Mouse (Mus musculus): ENCODE measurements around the gene Rcor3. TPM values are rescaled to one million over a fixed set of nuclear protein-coding genes. Genes with fewer than 3 reads are reported as not detected.

Rcor3 gene
- polyA plus RNA-seq, 1 experiment from 2014 or later, result 29.9 TPM

GRCm38 (mm10) chr1:192068188-192068587 lies 69.7 kb downstream of the Rcor3 start:
- H3K9ac ChIP-seq (ENCODE audit: low read depth, low read length), result no peak overlapping the region
- H3K4me3 ChIP-seq (replicated peaks; ENCODE audit: low read depth, low read length), result no peak overlapping the region
- H3K4me1 ChIP-seq (replicated peaks; ENCODE audit: insufficient read depth, low read length), result peaks cover 14% of the 10 kb centered on the region
- peaks cover 40% of the 10 kb centered on the region; the same call in 1 of the 2 replicates for H3K36me3 ChIP-seq (ENCODE audit: insufficient read depth, low read length)
- TF ChIP-seq CTCF (IDR thresholded peaks at IDR 0.05; ENCODE audit: low read depth), result no peak
- H3K27me3 ChIP-seq (ENCODE audit: insufficient read depth, low read length), result no peaks in the 10 kb centered on the region
- no peaks in the 10 kb centered on the region for H3K9me3 ChIP-seq (replicated peaks; ENCODE audit: low read length)
- H3K27ac ChIP-seq, result no peak overlapping the region
- ATAC-seq (replicated peaks; ENCODE audit: low FRiP score, low read depth), result no peak
- DNase-seq (ENCODE audit: low spot score), result no peak
- WGBS, result 39% methylated on average over 2 of the region's 2 CpGs
- H3K4me2 ChIP-seq (ENCODE audit: low read length), result no peak overlapping the region

DNA sequence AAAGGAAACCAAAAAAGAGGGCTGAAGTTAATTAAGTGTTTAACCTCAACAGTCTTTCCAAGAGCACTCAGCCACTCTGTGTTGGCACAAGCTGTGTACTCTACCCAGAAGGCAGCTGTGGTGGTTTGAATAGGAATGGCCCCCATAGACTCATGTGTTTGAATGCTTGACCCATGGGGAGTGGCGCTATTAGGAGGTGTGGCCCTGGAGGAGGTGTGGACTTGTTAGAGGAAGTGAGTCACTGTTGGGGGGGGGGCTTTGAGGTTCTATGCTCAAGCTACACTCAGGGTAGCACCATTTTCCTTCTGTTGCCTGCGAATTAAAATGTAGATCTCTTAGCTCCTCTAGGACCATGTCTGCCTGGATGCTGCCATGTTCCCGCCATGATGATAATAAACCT lies 70.9 kb downstream of the Rcor3 start:
- no peak overlapping the region for H3K27ac ChIP-seq
- H3K4me2 ChIP-seq (ENCODE audit: low read length), result no peak overlapping the region
- H3K27me3 ChIP-seq (ENCODE audit: insufficient read depth, low read length), result no peaks in the 10 kb centered on the region
- no peak for DNase-seq (ENCODE audit: low spot score)
- peaks cover 46% of the 10 kb centered on the region; the same call in 1 of the 2 replicates for H3K36me3 ChIP-seq (ENCODE audit: insufficient read depth, low read length)
- no peak for TF ChIP-seq CTCF (IDR thresholded peaks at IDR 0.05; ENCODE audit: low read depth)
- no peak overlapping the region for H3K4me3 ChIP-seq (replicated peaks; ENCODE audit: low read depth, low read length)
- no peak overlapping the region for H3K9ac ChIP-seq (ENCODE audit: low read depth, low read length)
- 96% methylated on average over 3 of the region's 3 CpGs for WGBS
- ATAC-seq (replicated peaks; ENCODE audit: low FRiP score, low read depth), result no peak
- H3K9me3 ChIP-seq (replicated peaks; ENCODE audit: low read length), result no peaks in the 10 kb centered on the region
- H3K4me1 ChIP-seq (replicated peaks; ENCODE audit: insufficient read depth, low read length), result peaks cover 14% of the 10 kb centered on the region

GRCm38 (mm10) chr1:192063209-192063946 lies 74.5 kb downstream of the Rcor3 start:
- no peaks in the 10 kb centered on the region for H3K27me3 ChIP-seq (ENCODE audit: insufficient read depth, low read length)
- no peaks in the 10 kb centered on the region for H3K4me1 ChIP-seq (replicated peaks; ENCODE audit: insufficient read depth, low read length)
- ATAC-seq (replicated peaks; ENCODE audit: low FRiP score, low read depth) (no peak), DNase-seq (ENCODE audit: low spot score) (no peak)
- WGBS, result 95% methylated on average over 8 of the region's 8 CpGs
- H3K9me3 ChIP-seq (replicated peaks; ENCODE audit: low read length), result no peaks in the 10 kb centered on the region
- H3K4me2 ChIP-seq (ENCODE audit: low read length), result no peak overlapping the region
- no peak overlapping the region for H3K9ac ChIP-seq (ENCODE audit: low read depth, low read length)
- no peak overlapping the region for H3K4me3 ChIP-seq (replicated peaks; ENCODE audit: low read depth, low read length)
- no peak overlapping the region for H3K27ac ChIP-seq
- TF ChIP-seq CTCF (IDR thresholded peaks at IDR 0.05; ENCODE audit: low read depth), result peak; percentile 46; the same call in 1 of the 2 replicates
- H3K36me3 ChIP-seq (ENCODE audit: insufficient read depth, low read length), result peaks cover 54% of the 10 kb centered on the region; the same call in 1 of the 2 replicates

DNA sequence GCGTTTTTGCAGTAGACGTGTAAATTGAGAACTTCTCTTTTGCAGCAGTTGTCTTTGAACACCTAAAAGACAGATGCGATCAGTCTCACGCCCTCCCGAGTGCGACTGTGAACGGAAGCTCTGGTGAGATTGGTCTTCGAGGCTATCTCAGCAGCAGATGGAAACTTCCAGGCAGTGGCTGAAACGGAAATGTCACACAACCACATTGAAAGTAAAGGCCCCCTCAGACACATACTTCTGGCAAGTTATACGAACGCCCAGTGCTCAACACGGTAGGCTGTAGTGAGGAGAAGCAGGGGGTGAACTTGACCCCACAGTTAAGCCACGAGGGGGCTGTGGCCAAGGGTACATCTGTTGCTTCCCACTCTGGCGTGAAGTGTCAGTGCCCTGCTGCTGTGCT lies 75.2 kb downstream of the Rcor3 start:
- no peak overlapping the region for H3K4me2 ChIP-seq (ENCODE audit: low read length)
- ATAC-seq (replicated peaks; ENCODE audit: low FRiP score, low read depth) (no peak), DNase-seq (ENCODE audit: low spot score) (no peak)
- no peak for TF ChIP-seq CTCF (IDR thresholded peaks at IDR 0.05; ENCODE audit: low read depth)
- H3K4me3 ChIP-seq (replicated peaks; ENCODE audit: low read depth, low read length), result no peak overlapping the region
- WGBS, result 69% methylated on average over 14 of the region's 14 CpGs
- no peak overlapping the region for H3K27ac ChIP-seq
- peaks cover 48% of the 10 kb centered on the region; the same call in 1 of the 2 replicates for H3K36me3 ChIP-seq (ENCODE audit: insufficient read depth, low read length)
- no peak overlapping the region for H3K9ac ChIP-seq (ENCODE audit: low read depth, low read length)
- no peaks in the 10 kb centered on the region for H3K4me1 ChIP-seq (replicated peaks; ENCODE audit: insufficient read depth, low read length)
- no peaks in the 10 kb centered on the region for H3K9me3 ChIP-seq (replicated peaks; ENCODE audit: low read length)
- no peaks in the 10 kb centered on the region for H3K27me3 ChIP-seq (ENCODE audit: insufficient read depth, low read length)

DNA sequence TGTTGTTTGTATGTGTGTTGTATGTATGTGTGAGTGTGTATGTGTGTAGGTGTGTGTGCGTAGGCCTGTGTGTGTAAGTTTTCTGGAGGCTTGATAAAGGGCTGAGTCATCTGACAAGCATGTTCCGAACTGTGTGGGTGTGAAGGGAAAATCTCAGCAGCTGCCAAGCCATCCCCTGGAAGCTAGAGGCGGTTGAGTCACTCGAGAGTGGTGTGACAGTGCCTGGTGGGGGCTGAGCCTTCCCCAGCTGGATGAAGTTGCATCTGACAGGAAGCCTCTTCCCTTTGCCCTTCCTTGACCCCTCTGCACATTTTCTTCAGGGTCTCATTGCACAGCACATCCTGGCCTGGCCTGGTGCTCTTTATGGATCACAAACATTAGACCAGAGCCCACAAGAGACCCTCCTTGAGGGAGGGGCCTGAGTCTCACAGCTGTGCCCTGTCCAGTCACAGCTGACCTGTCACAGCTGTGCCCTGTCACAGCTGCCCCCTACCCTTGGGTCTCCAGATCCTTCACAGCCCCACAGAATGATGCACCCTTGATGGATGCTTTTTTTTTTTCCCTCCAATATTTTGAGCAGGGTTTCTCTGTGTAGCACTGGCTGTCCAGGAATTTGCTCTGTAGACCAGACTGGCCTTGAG lies 76.1 kb downstream of the Rcor3 start:
- ATAC-seq (replicated peaks; ENCODE audit: low FRiP score, low read depth), result peak; percentile 79
- no peaks in the 10 kb centered on the region for H3K9me3 ChIP-seq (replicated peaks; ENCODE audit: low read length)
- H3K4me3 ChIP-seq (replicated peaks; ENCODE audit: low read depth, low read length), result no peak overlapping the region
- DNase-seq (ENCODE audit: low spot score), result peak; percentile 85
- no peaks in the 10 kb centered on the region for H3K27me3 ChIP-seq (ENCODE audit: insufficient read depth, low read length)
- 20% methylated on average over 4 of the region's 4 CpGs for whole genome bisulfite sequencing
- no peak overlapping the region for H3K27ac ChIP-seq
- no peaks in the 10 kb centered on the region for H3K4me1 ChIP-seq (replicated peaks; ENCODE audit: insufficient read depth, low read length)
- peaks cover 47% of the 10 kb centered on the region for H3K36me3 ChIP-seq (ENCODE audit: insufficient read depth, low read length)
- no peak overlapping the region for H3K9ac ChIP-seq (ENCODE audit: low read depth, low read length)
- no peak overlapping the region for H3K4me2 ChIP-seq (ENCODE audit: low read length)
- TF ChIP-seq CTCF (IDR thresholded peaks at IDR 0.05; ENCODE audit: low read depth), result no peak

DNA sequence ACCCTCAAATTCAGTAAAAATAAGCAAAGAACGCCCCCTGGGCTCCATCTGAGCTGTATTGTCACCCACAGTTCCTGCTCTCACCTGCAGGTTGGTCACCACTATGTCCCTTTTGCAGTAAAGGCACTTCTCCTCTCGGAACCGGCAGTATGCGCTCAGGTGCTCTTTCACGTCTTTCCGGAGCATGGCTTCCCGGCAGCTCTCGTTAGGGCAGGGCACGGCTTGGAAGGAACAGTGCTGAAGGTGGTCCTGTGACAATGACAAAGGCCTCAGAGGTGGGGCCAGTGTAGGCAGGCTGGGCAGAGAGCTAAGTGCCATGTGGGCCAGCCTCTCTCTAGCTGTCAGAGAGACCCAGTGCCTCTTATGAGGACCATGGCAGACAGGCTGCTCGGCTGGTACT lies 79.0 kb downstream of the Rcor3 start:
- no peaks in the 10 kb centered on the region for H3K9me3 ChIP-seq (replicated peaks; ENCODE audit: low read length)
- no peak overlapping the region for H3K9ac ChIP-seq (ENCODE audit: low read depth, low read length)
- no peak overlapping the region for H3K27ac ChIP-seq
- no peak overlapping the region for H3K4me3 ChIP-seq (replicated peaks; ENCODE audit: low read depth, low read length)
- H3K4me1 ChIP-seq (replicated peaks; ENCODE audit: insufficient read depth, low read length), result no peaks in the 10 kb centered on the region
- peaks cover 28% of the 10 kb centered on the region for H3K36me3 ChIP-seq (ENCODE audit: insufficient read depth, low read length)
- no peak for ATAC-seq (replicated peaks; ENCODE audit: low FRiP score, low read depth)
- H3K27me3 ChIP-seq (ENCODE audit: insufficient read depth, low read length), result no peaks in the 10 kb centered on the region
- TF ChIP-seq CTCF (IDR thresholded peaks at IDR 0.05; ENCODE audit: low read depth), result no peak
- H3K4me2 ChIP-seq (ENCODE audit: low read length), result no peak overlapping the region
- DNase-seq (ENCODE audit: low spot score), result no peak
- WGBS, result 85% methylated on average over 10 of the region's 10 CpGs
